Mouse (Mus musculus) heart, postnatal 36 days (tissue): Measurements from ENCODE around the gene Aldh3a2. TPM values are rescaled to one million over a fixed set of nuclear protein-coding genes. Genes with fewer than 3 reads are reported as not detected.

ENCODE experiments used
- DNase-seq, 2 experiments: peaks; one replicate each; pipeline ENCODE4 v3.0.0; 2021 to 2022
- intact Hi-C: fragments of 180-260 bp; cut with DNase I; formaldehyde crosslinking; loops from one replicate; pipeline ENCODE4 v1.15.1; 2025
- total RNA-seq, 2 experiments: library from RNA; stranded (reverse); gene quantifications; 2 replicates each; pipeline ENCODE4 v1.2.3; 2021

Aldh3a2 gene
- total RNA-seq, 2 experiments from 2014 or later = 35.3 to 41.7 TPM

- DNase-seq = no peak
Observed at GRCm38 (mm10) chr11:61275106-61275505, 7.8 kb upstream of the Aldh3a2 start.

GRCm38 (mm10) chr11:61274421-61274820 is 7.2 kb upstream of the Aldh3a2 start:
- intact Hi-C loops = no loop called here
- no peak for DNase-seq

More at GRCm38 (mm10) chr11:61275106-61275505, 7.8 kb upstream of the Aldh3a2 start:
- intact Hi-C loops = no loop called here

GRCm38 (mm10) chr11:61273928-61274327 is 6.7 kb upstream of the Aldh3a2 start:
- no peak for DNase-seq
- intact Hi-C loops = no loop called here

GRCm38 (mm10) chr11:61271612-61272011 is 4.3 kb upstream of the Aldh3a2 start:
- intact Hi-C loops = no loop called here
- no peak for DNase-seq

GRCm38 (mm10) chr11:61270406-61270805 is 3.1 kb upstream of the Aldh3a2 start:
- DNase-seq = no peak

GRCm38 (mm10) chr11:61268626-61269349 is 1.5 kb upstream of the Aldh3a2 start:
- intact Hi-C loops = loop anchor here (5.0 to 10.0 kb wide), 2 partner anchors 36 to 334 kb away; partner anchors contain the start of gene Map2k3
- DNase-seq = no peak

More at GRCm38 (mm10) chr11:61270406-61270805, 3.1 kb upstream of the Aldh3a2 start:
- intact Hi-C loops = no loop called here

- intact Hi-C loops = loop anchor here (10.0 kb wide), 1 partner anchor 329 kb away; the partner anchor contains the start of gene Map2k3
- DNase-seq = no peak
Observed at GRCm38 (mm10) chr11:61263841-61264240, 3.4 kb downstream of the Aldh3a2 start.

- intact Hi-C loops = loop anchor here (10.0 kb wide), 1 partner anchor 328 kb away; the partner anchor contains the start of gene Map2k3
- no peak for DNase-seq
Observed at GRCm38 (mm10) chr11:61262516-61262915, 4.7 kb downstream of the Aldh3a2 start.

- no peak for DNase-seq
Observed at GRCm38 (mm10) chr11:61259106-61259505, 8.2 kb downstream of the Aldh3a2 start.

GRCm38 (mm10) chr11:61252807-61253206 is 14.5 kb downstream of the Aldh3a2 start:
- intact Hi-C loops = no loop called here
- no peak for DNase-seq

More at GRCm38 (mm10) chr11:61259106-61259505, 8.2 kb downstream of the Aldh3a2 start:
- intact Hi-C loops = no loop called here

GRCm38 (mm10) chr11:61251741-61252140 is 15.5 kb downstream of the Aldh3a2 start:
- intact Hi-C loops = no loop called here

GRCm38 (mm10) chr11:61244406-61244805 is 22.9 kb downstream of the Aldh3a2 start:
- intact Hi-C loops = loop anchor here (5.0 kb wide), 1 partner anchor 58 kb away; no protein-coding TSS in a partner anchor
- no peak for DNase-seq

More at GRCm38 (mm10) chr11:61251741-61252140, 15.5 kb downstream of the Aldh3a2 start:
- no peak for DNase-seq

- intact Hi-C loops = no loop called here
- no peak for DNase-seq
Observed at GRCm38 (mm10) chr11:61236015-61236414, 31.2 kb downstream of the Aldh3a2 start.

- no peak for DNase-seq
- intact Hi-C loops = loop anchor here (5.0 kb wide), 1 partner anchor 33 kb away; the partner anchor contains the start of gene Aldh3a2
Observed at GRCm38 (mm10) chr11:61234174-61234573, 33.1 kb downstream of the Aldh3a2 start.

- intact Hi-C loops = loop anchor here (1.0 to 5.0 kb wide), 5 partner anchors 36 to 178 kb away; partner anchors contain the start of gene Aldh3a2
- peak; percentile 72 to 76 for DNase-seq
Observed at GRCm38 (mm10) chr11:61231329-61231728, 35.9 kb downstream of the Aldh3a2 start.

GRCm38 (mm10) chr11:61228406-61228805 is 38.9 kb downstream of the Aldh3a2 start:
- intact Hi-C loops = no loop called here

GRCm38 (mm10) chr11:61227816-61228215 is 39.4 kb downstream of the Aldh3a2 start:
- DNase-seq = no peak
- intact Hi-C loops = no loop called here

More at GRCm38 (mm10) chr11:61228406-61228805, 38.9 kb downstream of the Aldh3a2 start:
- no peak for DNase-seq

- DNase-seq = peak; percentile 60 to 72
- intact Hi-C loops = no loop called here
Observed at GRCm38 (mm10) chr11:61225941-61226412, 41.3 kb downstream of the Aldh3a2 start.

- intact Hi-C loops = no loop called here
- no peak for DNase-seq
Observed at GRCm38 (mm10) chr11:61225511-61225910, 41.8 kb downstream of the Aldh3a2 start.

GRCm38 (mm10) chr11:61224907-61225306 is 42.4 kb downstream of the Aldh3a2 start:
- no peak for DNase-seq

GRCm38 (mm10) chr11:61224234-61224744 is 43.0 kb downstream of the Aldh3a2 start:
- intact Hi-C loops = no loop called here
- DNase-seq = no peak

More at GRCm38 (mm10) chr11:61224907-61225306, 42.4 kb downstream of the Aldh3a2 start:
- intact Hi-C loops = no loop called here
